Mouse (Mus musculus) liver, adult 2 months (tissue): ENCODE measurements around the gene Smc6.

Experiments used
- CTCF ChIP-seq: fragments of 200-500 bp; IDR thresholded peaks from 2 replicates; pipeline ENCODE4 v1.5.1; 2011; ENCODE audit warnings: low read depth, low read length, control low read depth
- POLR2A ChIP-seq: fragments of 200-500 bp; IDR thresholded peaks from 2 replicates; pipeline ENCODE4 v1.6.1; 2011; ENCODE audit warnings: low read length, control low read depth; ENCODE audit not compliant: insufficient read depth; ENCODE audit errors: extremely low read depth

DNA sequence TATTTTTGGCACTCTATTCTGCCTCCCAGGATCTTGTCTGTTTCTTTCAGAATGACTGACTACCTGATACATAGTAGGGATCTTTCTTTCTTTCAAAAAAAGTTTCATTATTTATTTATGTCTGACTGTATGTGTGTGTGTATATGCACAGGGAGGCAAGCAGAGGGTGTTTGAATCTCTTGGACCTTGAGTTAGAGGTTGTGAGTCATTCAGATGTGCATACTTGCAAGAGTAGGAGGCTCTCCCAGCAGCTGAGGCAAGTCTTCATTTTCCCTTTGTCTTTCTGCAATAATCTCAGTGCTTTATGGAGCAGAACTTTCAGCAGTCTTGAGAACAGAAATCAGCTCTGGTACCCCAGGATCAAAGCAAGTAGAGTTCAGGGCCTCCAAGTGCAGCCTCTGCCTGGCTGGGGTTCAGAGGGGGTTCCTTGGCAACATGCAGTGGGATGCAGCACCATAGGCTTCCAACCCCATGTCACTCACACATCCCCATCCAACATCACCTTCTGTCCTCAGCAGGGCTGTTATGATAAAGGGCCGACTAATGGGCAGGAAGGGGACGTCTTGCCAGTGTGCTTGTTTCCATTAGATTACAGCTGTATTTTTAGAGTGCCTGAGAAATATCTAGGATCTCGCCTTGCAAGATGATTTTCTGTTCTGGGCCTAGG is 101.5 kb downstream of the Smc6 start:
- TF ChIP-seq CTCF (no peak), POLR2A (no peak)
